Mouse (Mus musculus): Measurements from ENCODE around the gene 2010111I01Rik. TPM values are rescaled to one million over a fixed set of nuclear protein-coding genes. Genes with fewer than 3 reads are reported as not detected.
"Not testable (repeated sequence)": the region's sequence is repeated elsewhere in the genome, so short reads cannot be mapped to it uniquely, and the experiment has no call there.

Gene 2010111I01Rik
- polyA plus RNA-seq, 1 experiment from 2014 or later: 31.8 TPM

- not testable (repeated sequence) for H3K4me3 ChIP-seq (ENCODE audit: low read depth, low read length); H3K4me2 ChIP-seq; H3K36me3 ChIP-seq (ENCODE audit: control insufficient read depth, insufficient read depth, low read length); ATAC-seq (ENCODE audit: low FRiP score); H3K27me3 ChIP-seq (ENCODE audit: control insufficient read depth, insufficient read depth, low read length); H3K9me3 ChIP-seq (ENCODE audit: control insufficient read depth, low read length); H3K4me1 ChIP-seq (ENCODE audit: control insufficient read depth, insufficient read depth, low read length); H3K9ac ChIP-seq (ENCODE audit: low read length); H3K27ac ChIP-seq (ENCODE audit: low read depth, low read length); DNase-seq (ENCODE audit: low spot score, missing footprints)
- WGBS: 93% methylated on average over 3 of the region's 3 CpGs
Observed at GRCm38 (mm10) chr13:63007491-63007890, 42.8 kb downstream of the 2010111I01Rik start.

GRCm38 (mm10) chr13:63010345-63011090 is 45.8 kb downstream of the 2010111I01Rik start:
- Histone ChIP-seq H3K9me3 (ENCODE audit: control insufficient read depth, low read length) (no peaks in the 10 kb centered on the region), H3K4me3 (ENCODE audit: low read depth, low read length) (no peak overlapping the region), H3K4me1 (ENCODE audit: control insufficient read depth, insufficient read depth, low read length) (no peaks in the 10 kb centered on the region), H3K27ac (ENCODE audit: low read depth, low read length) (no peak overlapping the region), H3K9ac (ENCODE audit: low read length) (no peak overlapping the region), H3K27me3 (ENCODE audit: control insufficient read depth, insufficient read depth, low read length) (no peaks in the 10 kb centered on the region), H3K4me2 (no peak overlapping the region), H3K36me3 (ENCODE audit: control insufficient read depth, insufficient read depth, low read length) (no peaks in the 10 kb centered on the region)
- DNase-seq (ENCODE audit: low spot score, missing footprints) (no peak), ATAC-seq (ENCODE audit: low FRiP score) (no peak)
- WGBS: 88% methylated on average over 2 of the region's 2 CpGs

GRCm38 (mm10) chr13:63014353-63014752 is 49.7 kb downstream of the 2010111I01Rik start:
- no peak overlapping the region for H3K4me3 ChIP-seq (ENCODE audit: low read depth, low read length)
- DNase-seq (ENCODE audit: low spot score, missing footprints): no peak
- no peak overlapping the region for H3K9ac ChIP-seq (ENCODE audit: low read length)
- no peak overlapping the region for H3K27ac ChIP-seq (ENCODE audit: low read depth, low read length)
- H3K36me3 ChIP-seq (ENCODE audit: control insufficient read depth, insufficient read depth, low read length): no peaks in the 10 kb centered on the region
- H3K27me3 ChIP-seq (ENCODE audit: control insufficient read depth, insufficient read depth, low read length): no peaks in the 10 kb centered on the region
- H3K9me3 ChIP-seq (ENCODE audit: control insufficient read depth, low read length): no peaks in the 10 kb centered on the region
- H3K4me1 ChIP-seq (ENCODE audit: control insufficient read depth, insufficient read depth, low read length): no peaks in the 10 kb centered on the region
- H3K4me2 ChIP-seq: no peak overlapping the region
- WGBS: 83% methylated on average over 1 of the region's 1 CpGs
- no peak for ATAC-seq (ENCODE audit: low FRiP score)

- no peaks in the 10 kb centered on the region for H3K9me3 ChIP-seq (ENCODE audit: control insufficient read depth, low read length)
- DNase-seq (ENCODE audit: low spot score, missing footprints) (no peak), ATAC-seq (ENCODE audit: low FRiP score) (no peak)
- H3K4me2 ChIP-seq: no peak overlapping the region
- 75% methylated on average over 4 of the region's 4 CpGs for WGBS
- H3K9ac ChIP-seq (ENCODE audit: low read length): no peak overlapping the region
- no peak overlapping the region for H3K4me3 ChIP-seq (ENCODE audit: low read depth, low read length)
- no peaks in the 10 kb centered on the region for H3K36me3 ChIP-seq (ENCODE audit: control insufficient read depth, insufficient read depth, low read length)
- H3K4me1 ChIP-seq (ENCODE audit: control insufficient read depth, insufficient read depth, low read length): no peaks in the 10 kb centered on the region
- H3K27ac ChIP-seq (ENCODE audit: low read depth, low read length): no peak overlapping the region
- no peaks in the 10 kb centered on the region for H3K27me3 ChIP-seq (ENCODE audit: control insufficient read depth, insufficient read depth, low read length)
Observed at GRCm38 (mm10) chr13:63015362-63015761, 50.7 kb downstream of the 2010111I01Rik start.

- no peaks in the 10 kb centered on the region for H3K27me3 ChIP-seq (ENCODE audit: control insufficient read depth, insufficient read depth, low read length)
- no peak overlapping the region for H3K9ac ChIP-seq (ENCODE audit: low read length)
- no peak overlapping the region for H3K4me3 ChIP-seq (ENCODE audit: low read depth, low read length)
- no peak overlapping the region for H3K4me2 ChIP-seq
- 88% methylated on average over 3 of the region's 3 CpGs for WGBS
- no peaks in the 10 kb centered on the region for H3K36me3 ChIP-seq (ENCODE audit: control insufficient read depth, insufficient read depth, low read length)
- no peak overlapping the region for H3K27ac ChIP-seq (ENCODE audit: low read depth, low read length)
- H3K9me3 ChIP-seq (ENCODE audit: control insufficient read depth, low read length): no peaks in the 10 kb centered on the region
- H3K4me1 ChIP-seq (ENCODE audit: control insufficient read depth, insufficient read depth, low read length): no peaks in the 10 kb centered on the region
- DNase-seq (ENCODE audit: low spot score, missing footprints) (no peak), ATAC-seq (ENCODE audit: low FRiP score) (no peak)
Observed at GRCm38 (mm10) chr13:63016056-63016455, 51.4 kb downstream of the 2010111I01Rik start.

- Histone ChIP-seq H3K9ac (ENCODE audit: low read length) (no peak overlapping the region), H3K27me3 (ENCODE audit: control insufficient read depth, insufficient read depth, low read length) (no peaks in the 10 kb centered on the region), H3K4me2 (no peak overlapping the region), H3K4me3 (ENCODE audit: low read depth, low read length) (no peak overlapping the region), H3K9me3 (ENCODE audit: control insufficient read depth, low read length) (no peaks in the 10 kb centered on the region), H3K36me3 (ENCODE audit: control insufficient read depth, insufficient read depth, low read length) (no peaks in the 10 kb centered on the region), H3K4me1 (ENCODE audit: control insufficient read depth, insufficient read depth, low read length) (no peaks in the 10 kb centered on the region), H3K27ac (ENCODE audit: low read depth, low read length) (no peak overlapping the region)
- no peak for ATAC-seq (ENCODE audit: low FRiP score)
- no peak for DNase-seq (ENCODE audit: low spot score, missing footprints)
- WGBS: 79% methylated on average over 7 of the region's 7 CpGs
Observed at GRCm38 (mm10) chr13:63023243-63024217, 58.8 kb downstream of the 2010111I01Rik start.

GRCm38 (mm10) chr13:63030023-63030422 is 65.3 kb downstream of the 2010111I01Rik start:
- WGBS: 64% methylated on average over 1 of the region's 1 CpGs
- no peak overlapping the region for H3K4me3 ChIP-seq (ENCODE audit: low read depth, low read length)
- no peak for ATAC-seq (ENCODE audit: low FRiP score)

GRCm38 (mm10) chr13:63031244-63031643 is 66.6 kb downstream of the 2010111I01Rik start:
- 100% methylated on average over 1 of the region's 1 CpGs for WGBS
- Histone ChIP-seq H3K4me3 (ENCODE audit: low read depth, low read length) (no peak overlapping the region), H3K4me2 (no peak overlapping the region), H3K4me1 (ENCODE audit: control insufficient read depth, insufficient read depth, low read length) (peaks cover 2% of the 10 kb centered on the region; the same call in 1 of the 2 replicates), H3K27ac (ENCODE audit: low read depth, low read length) (no peak overlapping the region), H3K9me3 (ENCODE audit: control insufficient read depth, low read length) (no peaks in the 10 kb centered on the region), H3K9ac (ENCODE audit: low read length) (no peak overlapping the region), H3K36me3 (ENCODE audit: control insufficient read depth, insufficient read depth, low read length) (no peaks in the 10 kb centered on the region), H3K27me3 (ENCODE audit: control insufficient read depth, insufficient read depth, low read length) (no peaks in the 10 kb centered on the region)
- ATAC-seq (ENCODE audit: low FRiP score) (no peak), DNase-seq (ENCODE audit: low spot score, missing footprints) (no peak)

More at GRCm38 (mm10) chr13:63030023-63030422, 65.3 kb downstream of the 2010111I01Rik start:
- Histone ChIP-seq H3K27ac (ENCODE audit: low read depth, low read length) (no peak overlapping the region), H3K27me3 (ENCODE audit: control insufficient read depth, insufficient read depth, low read length) (no peaks in the 10 kb centered on the region), H3K9me3 (ENCODE audit: control insufficient read depth, low read length) (no peaks in the 10 kb centered on the region), H3K4me2 (no peak overlapping the region), H3K36me3 (ENCODE audit: control insufficient read depth, insufficient read depth, low read length) (no peaks in the 10 kb centered on the region), H3K4me1 (ENCODE audit: control insufficient read depth, insufficient read depth, low read length) (peaks cover 2% of the 10 kb centered on the region; the same call in 1 of the 2 replicates), H3K9ac (ENCODE audit: low read length) (no peak overlapping the region)
- no peak for DNase-seq (ENCODE audit: low spot score, missing footprints)
